Mouse (Mus musculus): ENCODE measurements around the gene Rgma.

Rgma gene

DNA sequence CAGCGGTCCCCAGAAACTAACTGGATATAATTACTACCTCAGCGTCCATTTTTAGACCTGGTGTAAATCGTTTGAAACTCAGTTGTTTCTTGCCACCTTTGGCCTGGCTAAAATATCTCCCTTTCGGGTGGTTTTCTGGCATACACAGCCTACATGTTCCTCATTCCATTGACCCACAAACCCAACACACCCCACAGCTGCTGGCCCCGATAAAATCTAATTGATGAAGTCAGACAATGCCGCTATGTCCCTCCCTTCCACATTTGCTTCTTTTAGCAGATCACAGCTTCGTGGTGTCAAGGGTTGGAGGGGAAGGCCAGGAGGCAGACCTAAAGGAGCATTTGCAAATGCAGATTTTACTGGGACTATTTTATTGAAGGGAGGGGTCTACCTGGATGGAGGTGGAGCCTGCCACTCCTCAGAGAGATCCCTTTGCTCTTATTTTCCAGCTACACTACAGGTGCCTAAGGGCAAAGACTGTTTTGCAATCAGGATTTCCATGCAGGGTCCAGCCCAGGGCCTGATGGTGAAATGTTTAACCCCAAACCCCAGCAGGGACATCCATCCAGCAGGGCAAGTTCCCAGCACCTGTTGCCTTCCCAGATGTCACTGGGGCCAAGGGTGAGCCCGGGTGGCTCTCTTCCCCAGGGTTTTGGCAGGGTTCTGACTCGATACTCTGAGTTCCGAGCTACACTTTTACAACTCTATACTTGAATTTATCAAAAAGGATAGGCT is 3.6 kb upstream of the Rgma start:
- no peak for DNase-seq (ENCODE audit: low spot score)

DNA sequence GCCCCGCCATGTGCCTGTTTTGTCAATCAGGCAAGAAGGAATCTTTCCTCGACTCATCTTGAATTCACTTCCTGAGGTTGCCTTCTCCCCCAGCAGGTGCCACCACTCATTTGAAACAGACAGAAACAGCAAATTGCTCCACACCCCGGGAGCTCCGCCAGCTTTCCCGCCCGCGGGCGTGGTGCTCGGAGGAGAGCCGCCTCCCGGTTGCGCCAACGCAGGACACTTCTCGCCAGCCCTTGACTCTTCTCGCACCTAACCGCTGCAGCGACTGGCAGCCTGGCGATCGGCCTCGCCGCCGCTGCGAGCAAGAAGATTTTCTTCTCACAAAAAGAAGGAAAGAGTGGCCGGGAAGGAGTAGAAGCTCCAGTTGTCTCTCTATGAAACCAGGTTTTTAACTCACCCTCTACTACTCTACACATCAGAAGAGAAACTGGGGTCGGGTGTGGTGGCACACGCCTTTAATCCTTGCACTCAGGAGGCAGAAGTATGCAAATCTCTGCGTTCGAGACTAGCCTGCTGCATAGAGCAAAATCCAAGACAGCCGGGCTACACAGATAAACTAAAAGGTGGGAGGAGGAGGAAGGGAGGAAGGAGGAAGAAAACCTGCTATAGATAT is 2.8 kb upstream of the Rgma start:
- DNase-seq (ENCODE audit: low spot score) = peak; percentile 37

DNA sequence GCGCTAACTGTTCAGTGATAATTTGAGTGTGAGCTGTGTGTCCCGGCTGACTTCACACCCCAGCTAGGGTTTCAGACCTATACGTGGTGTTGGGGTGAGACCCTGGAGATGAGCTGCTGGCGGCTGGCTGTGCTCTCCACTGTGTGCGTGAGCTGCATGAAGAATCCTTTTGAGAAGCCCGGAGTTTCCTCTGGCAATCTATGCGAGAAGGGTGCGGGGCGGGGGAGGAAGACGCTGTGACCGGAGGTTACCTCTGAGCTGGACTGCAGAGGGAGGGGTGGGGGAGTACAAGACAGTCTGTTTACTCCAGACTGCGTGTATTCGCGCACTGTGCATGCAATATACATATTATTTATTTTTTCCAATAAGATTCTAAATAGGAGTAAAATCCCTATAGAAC is 582 bp upstream of the Rgma start:
- DNase-seq (ENCODE audit: low spot score) = peak; percentile 54

DNA sequence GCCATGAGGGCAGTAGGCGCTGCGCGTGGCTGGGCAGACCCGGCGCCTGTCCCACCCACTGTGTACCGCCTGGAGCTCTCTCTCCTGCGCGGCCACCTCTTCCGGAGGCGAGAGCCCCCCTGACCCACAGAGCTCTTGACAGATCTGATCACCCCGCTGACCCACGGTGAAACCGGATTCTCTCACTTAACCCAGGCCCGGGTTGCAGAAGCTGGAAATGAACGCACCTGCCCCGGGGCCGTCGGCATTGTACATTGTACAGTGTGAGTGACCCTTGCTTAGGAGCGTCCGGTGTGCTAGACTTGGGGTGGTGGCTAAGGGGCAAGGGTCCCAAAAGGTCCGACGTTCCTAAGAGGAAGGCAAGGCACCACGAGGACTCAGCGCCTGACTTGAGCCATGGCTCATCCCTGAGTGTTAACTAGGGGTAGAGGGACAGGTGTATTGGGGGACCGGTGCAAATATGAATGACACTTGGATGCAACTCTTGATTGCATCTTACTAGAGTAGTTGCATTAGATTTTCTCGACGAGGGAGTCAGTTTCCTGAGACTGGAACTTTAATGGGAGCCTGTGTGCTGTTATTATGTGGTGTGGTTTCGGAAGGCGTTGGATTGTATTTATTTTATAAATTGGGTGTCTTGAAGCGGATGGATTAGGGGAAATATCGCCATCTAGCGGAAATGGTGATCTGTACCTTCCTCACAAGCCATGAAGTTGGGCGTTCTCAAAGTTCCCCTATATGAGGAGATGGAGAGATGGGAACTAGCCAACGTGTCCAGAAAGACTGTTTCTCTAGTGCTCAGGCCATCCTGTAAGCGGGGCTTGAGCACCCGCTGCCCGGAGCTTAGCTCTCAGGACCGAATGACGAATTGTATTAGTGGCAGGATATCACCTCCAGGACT is 1.0 kb downstream of the Rgma start:
- DNase-seq (ENCODE audit: low spot score) = peak; percentile 95

DNA sequence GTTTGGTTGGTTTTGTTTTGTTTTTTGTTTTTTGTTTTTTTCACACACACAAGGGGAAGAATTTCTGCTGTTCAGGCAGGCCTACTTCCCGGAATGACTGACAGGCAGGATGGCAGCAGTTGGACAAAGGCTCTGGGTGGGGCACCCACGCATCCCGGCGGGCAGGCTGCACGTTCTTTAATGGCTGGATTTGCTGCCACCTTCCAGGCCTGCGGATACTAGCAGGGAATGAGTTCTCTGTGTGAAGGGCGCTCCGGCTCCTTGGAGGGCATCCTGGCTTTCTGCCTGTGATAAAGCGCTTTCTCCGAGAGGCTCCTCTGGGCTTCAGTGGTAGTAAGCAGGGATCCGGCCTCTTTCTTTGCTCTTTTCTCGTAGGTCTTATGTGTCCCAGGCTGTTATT is 2.0 kb downstream of the Rgma start:
- DNase-seq (ENCODE audit: low spot score) = no peak

DNA sequence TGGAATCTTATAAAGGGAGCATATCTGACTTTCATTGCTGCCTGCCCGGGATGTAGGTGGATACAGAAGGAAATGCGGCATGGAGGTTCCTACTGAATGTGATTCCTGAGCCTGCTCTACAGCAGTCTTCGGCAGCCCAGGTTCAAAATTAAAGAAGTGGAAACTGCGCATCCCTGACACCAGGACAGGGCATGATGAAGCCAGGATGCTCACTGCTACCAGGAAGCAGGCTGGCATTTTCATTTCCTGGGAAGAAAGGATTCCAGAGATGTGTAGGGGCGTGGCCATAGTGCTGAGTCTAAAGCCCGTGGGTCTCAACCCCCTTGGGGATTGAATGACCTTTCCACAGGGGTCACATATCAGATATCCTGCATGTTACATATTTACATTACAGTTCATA is 2.7 kb downstream of the Rgma start:
- DNase-seq (ENCODE audit: low spot score) = no peak

DNA sequence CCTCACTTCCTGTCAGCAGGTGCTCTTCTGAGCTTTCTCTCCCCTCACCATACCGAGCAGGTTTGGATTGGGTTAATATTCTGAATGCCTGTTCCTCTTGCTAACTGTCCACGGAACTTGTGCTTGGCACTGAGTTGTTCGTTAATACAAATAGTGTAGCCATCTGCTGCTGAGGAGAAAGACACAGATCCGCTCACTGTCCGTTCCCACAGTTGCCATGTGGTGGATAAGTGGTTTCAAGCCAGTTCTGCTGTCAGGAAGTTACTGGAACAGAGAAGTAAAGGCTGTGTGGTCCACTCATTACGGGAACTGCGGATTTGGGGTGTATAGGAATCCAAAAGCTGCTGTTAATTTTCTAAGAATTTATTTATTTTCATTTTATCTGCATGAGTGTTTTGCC is 7.5 kb downstream of the Rgma start:
- no peak for DNase-seq (ENCODE audit: low spot score)

DNA sequence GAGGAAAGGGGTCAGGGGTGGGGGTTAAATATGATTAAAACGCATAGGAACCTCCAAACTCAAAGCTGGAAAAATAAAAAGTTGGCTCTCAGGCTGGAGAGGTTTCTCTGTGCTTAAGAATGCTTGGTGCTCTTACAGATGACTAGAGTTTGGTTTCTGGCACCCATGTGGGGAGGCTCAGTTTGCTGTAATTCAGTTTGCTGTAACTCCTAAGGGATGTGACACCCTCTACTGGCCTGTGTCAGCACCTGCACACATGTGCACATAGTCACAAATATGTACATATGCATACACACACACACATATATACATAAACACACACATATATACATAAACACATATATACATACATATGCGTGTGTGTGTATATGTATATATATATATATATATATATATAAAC is 13.6 kb downstream of the Rgma start:
- no peak for DNase-seq (ENCODE audit: low spot score)

DNA sequence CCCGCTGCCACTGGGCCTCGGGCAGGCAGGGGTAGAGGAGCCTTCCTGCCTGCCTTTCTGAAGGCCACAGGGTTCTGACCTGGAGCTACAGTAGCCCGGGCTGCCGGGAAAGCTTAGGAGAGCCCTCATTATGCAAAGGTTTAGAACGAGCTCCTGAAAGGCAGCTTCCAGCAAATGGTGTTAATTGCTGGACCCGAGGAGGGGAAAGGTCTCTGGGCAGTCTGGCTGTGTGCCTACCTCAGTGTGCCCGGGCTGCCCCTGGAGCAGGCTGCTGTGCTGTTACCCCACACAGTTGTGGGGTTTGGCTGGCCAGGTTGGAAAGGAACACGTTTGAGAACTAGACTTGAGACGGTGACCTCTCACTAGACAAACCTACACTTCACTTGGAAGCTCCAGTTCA is 14.1 kb downstream of the Rgma start:
- DNase-seq (ENCODE audit: low spot score) = no peak

DNA sequence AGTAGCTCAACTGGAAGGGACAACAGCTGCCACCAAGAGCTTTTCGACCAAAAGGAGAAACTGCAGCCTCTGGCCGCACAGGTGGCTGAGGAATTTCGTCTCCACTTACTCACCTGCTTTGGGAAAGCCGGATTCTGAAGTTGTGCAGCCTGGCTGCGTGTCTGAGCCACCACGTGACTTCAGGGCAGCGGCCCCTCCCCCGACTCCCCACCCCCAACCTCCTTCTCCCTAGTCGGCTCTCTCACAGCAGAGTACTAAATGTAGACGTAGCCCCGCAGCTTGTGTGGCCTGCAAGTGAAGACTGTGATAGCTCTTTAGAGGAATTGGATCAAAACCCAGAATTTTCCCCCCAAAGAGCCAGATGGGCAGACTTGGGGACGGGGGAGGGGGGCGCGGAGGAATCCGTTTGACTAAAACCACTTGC is 14.6 kb downstream of the Rgma start:
- peak; percentile 46 for DNase-seq (ENCODE audit: low spot score)

DNA sequence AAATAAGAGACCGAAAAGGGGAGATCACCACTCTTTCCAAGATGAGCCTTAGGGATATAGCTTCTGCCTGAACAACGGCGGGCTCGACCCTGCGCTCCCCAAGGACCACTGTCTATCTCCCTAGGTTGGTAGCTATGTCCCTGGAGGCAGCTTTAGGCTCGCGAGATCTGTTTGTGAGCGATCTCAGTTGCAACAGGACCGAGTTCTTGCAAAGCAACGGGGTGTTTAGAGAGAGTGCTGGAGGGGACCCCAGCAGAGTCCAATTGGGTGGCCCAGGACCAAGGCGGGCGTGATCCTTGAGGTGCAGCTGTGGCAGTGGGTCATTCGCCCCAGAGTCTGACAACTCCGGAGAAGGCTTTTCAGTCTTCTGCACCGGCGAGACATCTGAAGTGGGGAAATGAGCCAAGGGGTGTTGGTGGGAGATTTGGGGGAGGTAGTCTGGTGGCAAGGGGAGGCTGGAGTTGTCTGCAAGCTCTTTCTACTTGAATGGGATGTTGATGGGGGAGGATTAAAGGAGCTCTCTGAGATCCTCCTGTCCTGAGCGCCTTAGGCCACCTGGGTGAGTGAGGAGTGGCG is 15.2 kb downstream of the Rgma start:
- DNase-seq (ENCODE audit: low spot score) = peak; percentile 58

DNA sequence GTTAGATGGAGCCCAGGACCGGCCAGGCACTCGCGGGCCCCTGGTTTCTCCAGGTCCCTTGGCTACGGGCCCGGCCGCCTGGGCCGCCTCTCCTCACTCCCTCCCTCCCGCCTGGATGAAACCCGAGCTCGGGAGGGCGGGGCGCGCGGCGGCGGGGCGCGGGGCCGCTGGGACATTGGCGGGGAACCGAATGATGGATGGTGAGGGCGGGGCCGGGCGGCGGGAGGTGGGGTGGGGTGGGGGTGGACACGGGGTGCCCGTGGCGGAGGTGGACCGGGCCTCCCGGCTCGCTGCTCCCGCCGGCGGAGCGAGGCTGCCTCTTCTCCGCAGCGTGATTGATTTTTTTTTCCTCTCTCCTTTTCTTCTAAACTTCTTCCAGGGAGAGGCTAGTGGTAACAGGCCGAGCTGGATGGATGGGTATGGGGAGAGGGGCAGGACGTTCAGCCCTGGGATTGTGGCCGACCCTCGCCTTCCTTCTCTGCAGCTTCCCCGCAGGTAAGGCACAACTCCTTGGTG is 15.8 kb downstream of the Rgma start:
- peak; percentile 80 for DNase-seq (ENCODE audit: low spot score)

DNA sequence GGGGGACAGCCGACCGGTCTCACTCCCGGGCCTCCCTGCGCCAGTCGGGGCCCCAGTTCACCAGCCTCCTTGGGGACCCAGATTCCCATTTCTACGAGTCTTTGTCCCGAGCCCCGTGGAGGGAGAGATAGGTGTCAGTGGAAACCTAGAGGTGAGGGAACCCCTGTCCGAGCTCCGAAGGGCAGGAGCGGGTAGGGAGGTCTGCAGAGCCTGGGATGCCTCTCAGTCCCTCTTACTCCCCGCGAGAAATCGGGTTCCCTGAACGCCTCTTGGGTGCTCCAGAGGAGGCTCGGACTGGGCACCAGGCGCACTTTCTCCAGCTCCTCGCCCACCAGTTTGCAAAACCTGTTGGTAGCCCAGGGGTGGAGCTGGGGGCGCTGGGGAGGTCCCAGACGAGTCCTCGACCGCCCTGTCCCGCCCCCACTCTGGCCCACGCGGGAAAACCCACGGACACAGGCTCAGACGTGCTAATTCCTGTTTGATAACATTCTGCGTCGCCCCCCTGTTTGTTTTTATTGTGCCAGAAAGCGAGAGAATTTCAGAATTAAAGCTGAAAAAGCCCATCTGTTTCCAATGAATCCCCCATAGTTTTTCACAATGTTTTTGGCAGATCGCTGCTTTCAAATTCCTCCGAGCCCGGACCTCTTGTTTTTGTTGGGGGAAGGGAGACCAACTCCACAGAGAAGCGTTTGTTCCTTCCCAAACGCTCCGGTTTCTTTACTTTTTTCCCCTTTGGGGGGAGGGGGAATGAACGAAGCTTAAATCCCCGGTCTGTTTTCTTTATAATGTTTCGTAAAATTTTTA is 16.4 kb downstream of the Rgma start:
- DNase-seq (ENCODE audit: low spot score) = peak; percentile 42

DNA sequence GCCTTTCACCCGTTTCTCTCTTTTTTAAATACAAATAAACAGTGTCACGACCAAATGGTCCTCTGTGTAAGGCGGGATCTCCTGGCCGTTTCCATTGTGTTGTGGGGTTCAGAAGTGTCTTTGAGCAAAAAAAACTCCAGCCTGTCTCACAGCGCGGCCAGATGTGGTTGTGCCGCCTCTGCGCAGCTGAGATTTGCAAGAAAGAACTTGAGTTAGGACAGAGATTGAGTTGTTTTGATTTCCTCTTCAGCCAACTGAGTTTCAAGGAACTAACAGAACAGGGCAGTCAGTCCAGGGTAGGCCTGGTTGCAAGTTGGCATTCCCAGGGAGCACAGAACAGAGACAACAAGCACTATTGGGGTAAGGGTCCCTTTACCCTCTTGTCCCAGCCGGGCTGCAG is 17.1 kb downstream of the Rgma start:
- no peak for DNase-seq (ENCODE audit: low spot score)

DNA sequence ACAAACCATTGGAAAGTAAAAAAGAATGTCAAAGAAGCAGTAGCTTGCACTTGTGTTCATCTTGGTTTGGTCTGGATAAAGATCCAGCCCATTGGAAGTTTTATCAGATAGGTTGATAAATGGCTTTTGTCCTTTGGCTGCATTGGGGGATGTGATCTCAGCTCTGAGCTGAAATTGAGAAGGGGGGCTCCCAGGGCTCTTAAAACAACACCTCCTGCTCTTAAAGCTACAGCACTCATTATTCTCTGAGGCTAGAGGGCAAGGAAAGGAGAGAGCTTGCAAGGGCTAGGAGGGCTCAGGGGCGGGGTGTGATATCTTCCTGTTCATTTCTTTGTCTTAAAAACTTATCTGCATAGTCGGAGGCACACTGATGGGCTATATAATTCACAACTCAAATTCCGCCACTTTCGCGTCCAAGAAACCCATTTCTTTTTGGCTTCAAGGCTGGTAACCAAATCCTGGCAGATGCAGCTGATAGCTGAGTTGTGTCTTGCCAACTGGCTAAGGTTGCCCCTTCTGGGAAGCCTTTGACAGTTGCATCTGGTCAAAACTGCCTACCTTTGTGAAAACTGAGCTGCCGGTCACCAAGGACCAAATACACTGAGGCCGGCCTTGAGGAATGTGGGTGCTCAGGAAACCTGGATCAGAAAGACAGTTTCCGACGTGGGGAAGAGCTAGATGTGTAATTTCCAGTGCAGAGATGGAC is 18.2 kb downstream of the Rgma start:
- no peak for DNase-seq (ENCODE audit: low spot score)

DNA sequence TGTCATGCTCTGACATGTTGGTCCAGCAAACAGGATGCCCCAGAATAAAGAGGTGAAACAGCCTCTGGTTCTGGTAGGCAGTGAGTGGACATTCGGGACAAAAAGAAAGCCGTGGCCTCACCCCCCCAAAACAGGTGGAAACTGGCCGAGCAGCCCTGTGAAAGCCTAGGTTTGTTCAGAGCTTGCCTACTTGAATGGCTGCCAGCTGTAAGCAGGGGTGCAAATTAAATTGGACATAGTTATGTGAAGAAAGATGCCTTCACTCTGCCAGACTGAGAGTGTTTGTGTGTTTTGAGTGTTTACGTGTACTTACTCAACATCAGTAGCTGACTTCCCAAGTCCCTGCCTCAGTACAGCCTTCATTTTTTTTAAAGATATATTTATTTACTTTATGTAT is 18.7 kb downstream of the Rgma start:
- no peak for DNase-seq (ENCODE audit: low spot score)

DNA sequence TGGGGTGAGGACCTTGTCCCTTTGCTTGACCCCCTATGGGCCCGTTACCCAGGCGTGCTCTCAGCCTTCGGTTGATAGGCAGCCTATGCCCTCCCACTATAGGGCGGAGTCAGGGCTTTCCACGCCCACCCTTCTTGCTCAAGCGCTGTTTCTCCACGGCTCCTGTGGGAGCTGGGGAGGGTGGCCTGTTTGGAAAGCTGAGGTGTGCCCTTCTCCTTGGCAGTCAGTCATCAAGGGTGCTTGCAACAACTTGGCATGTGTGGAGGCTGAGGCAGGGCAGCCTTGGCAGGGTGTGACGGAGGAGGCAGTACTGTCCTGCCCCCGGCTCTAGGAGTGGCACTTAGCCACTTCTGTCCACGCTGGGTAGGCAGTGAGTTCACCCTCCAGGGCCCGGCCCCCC is 23.0 kb downstream of the Rgma start:
- peak; percentile 75 for DNase-seq (ENCODE audit: low spot score)

DNA sequence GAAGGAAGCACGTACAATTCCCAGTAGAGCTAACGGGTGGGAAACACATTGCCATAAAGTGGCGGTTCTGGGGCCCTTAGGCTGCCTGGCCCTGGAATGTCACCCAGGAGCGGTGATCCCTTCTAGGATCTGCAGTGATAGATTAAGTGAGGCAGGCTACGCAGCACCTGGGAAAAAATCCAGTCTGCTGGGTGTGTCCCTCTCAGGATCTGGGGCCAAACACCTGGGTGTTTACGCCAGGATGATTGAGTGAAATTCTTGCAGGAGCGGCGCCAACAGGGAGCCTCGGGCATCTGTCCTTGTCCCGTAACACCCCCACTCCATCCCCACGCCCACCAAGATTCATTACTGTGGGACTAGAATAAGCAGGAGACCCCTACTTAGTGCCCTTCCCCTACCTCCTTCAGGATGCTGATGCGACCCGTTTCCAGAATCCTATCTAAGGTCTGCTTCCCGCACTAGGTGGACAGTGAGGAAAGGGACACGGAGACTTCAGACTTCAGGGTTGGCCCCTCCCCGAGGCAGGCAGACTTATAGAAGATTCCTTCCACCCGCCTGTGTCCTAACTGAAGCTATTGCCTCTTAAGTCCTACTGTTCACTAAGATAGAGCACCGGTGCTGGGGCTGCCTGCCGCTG is 23.6 kb downstream of the Rgma start:
- DNase-seq (ENCODE audit: low spot score) = no peak

DNA sequence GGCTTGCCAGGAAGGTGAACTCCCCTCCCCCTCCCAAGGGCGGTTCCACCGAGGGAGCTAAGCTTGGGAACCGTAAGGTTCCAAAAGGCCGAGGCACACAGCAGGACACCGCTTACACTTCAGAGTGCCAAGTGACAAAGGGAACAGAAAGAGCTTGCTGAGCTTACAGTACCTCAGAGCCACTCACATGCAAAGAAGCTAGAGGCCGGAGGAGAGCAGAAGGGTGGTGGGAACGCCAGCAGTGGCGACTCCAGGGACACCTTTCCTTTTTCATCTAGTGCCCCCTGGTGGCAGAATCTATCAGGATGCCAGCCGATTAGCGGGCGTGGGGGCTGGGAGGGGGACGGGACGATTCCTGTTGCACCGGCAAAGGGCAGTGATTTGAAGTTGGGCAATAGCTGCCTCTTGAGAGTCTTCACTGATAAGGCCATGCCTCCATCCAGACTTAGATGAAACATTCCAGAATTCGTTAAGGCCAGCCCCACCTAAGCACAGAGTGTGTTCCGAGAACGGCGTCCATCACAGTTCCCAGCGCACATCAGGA is 24.3 kb downstream of the Rgma start:
- DNase-seq (ENCODE audit: low spot score) = peak; percentile 94

Data from retina, embryonic 14.5 days (tissue).